Mouse (Mus musculus) kidney, adult 2 months (tissue): Measurements from ENCODE around the gene Sh3bp4.

Experiments
- CTCF ChIP-seq: fragments of 200-500 bp; conservative IDR thresholded peaks from 2 replicates; pipeline ENCODE4 v1.5.1; 2011; ENCODE audit warnings: low read depth, mild to moderate bottlenecking, control low read depth, low read length, moderate library complexity, mixed read lengths; ENCODE audit not compliant: insufficient read depth, insufficient read length
- POLR2A ChIP-seq: fragments of 200-500 bp; IDR thresholded peaks from one replicate; pipeline ENCODE4 v1.6.1; 2011; ENCODE audit warnings: low read depth, low read length, control low read depth

DNA sequence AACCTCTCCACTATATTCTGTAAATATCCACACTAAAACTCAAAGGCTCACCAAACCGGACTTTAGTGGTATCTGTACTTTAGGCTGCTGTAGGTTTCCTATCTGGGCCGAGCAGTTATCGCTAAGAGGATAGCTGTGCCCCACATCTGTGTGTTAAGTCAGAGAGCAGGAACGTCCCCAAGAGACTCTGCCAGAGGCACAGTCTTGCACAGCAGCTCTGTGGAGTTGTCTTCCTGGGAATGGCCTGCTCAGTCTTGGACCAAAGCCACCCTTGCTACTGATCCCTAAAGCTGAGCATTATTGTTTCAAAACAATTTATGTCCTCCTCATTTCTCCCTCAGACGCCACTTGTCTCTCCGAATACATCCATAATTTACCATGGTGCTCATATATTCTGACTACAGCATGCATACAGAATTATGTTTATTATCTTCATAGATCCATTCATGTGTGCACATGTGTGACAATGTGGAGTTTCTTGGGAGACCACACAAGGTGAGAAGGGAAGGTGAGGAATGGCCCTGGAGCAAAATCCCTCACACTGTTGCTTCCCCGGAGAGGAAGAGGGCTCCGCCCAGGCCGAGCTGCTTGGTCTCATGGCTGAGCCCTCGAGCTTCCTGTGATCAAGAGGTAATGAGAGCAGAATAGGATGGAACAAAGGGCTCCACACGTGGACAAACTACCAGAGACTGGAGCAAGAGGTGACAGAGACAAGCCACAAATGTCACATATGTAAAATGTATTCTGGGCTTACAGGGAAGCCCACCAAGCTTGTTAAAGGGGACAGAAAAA is 40.9 kb upstream of the Sh3bp4 start:
- TF ChIP-seq CTCF (no peak), POLR2A (no peak)
